Mouse (Mus musculus) ES-Bruce4 (cell line): ENCODE measurements around the gene Asic5. TPM values are rescaled to one million over a fixed set of nuclear protein-coding genes. Genes with fewer than 3 reads are reported as not detected.

ENCODE experiments used
- H3K27ac ChIP-seq: 2 replicates; pipeline ENCODE4 v1.5.1; 2012; ENCODE audit warnings: low read length, inconsistent platforms; ENCODE audit not compliant: insufficient read depth
- H3K27me3 ChIP-seq: 2 replicates; pipeline ENCODE4 v1.6.1; 2012; ENCODE audit warnings: mild to moderate bottlenecking, low read length, inconsistent platforms; ENCODE audit not compliant: control insufficient read depth, poor library complexity, insufficient read depth, severe bottlenecking
- H3K36me3 ChIP-seq: 2 replicates; pipeline ENCODE4 v1.6.1; 2012; ENCODE audit warnings: inconsistent platforms, mild to moderate bottlenecking, low read length, moderate library complexity; ENCODE audit not compliant: control insufficient read depth, poor library complexity, insufficient read depth, severe bottlenecking
- H3K4me1 ChIP-seq: one replicate; pipeline ENCODE4 v1.8.1; 2011; ENCODE audit warnings: low read length; ENCODE audit not compliant: control insufficient read depth, insufficient read depth
- H3K4me3 ChIP-seq: 2 replicates; pipeline ENCODE4 v1.5.1; 2011; ENCODE audit warnings: low read depth, mild to moderate bottlenecking, low read length
- H3K9ac ChIP-seq: 2 replicates; pipeline ENCODE4 v1.6.1; 2012; ENCODE audit warnings: low read depth, mild to moderate bottlenecking, inconsistent platforms; ENCODE audit not compliant: poor library complexity, severe bottlenecking
- H3K9me3 ChIP-seq: replicated peaks from 2 replicates; pipeline ENCODE4 v1.6.1; 2012; ENCODE audit warnings: mild to moderate bottlenecking, low read length, inconsistent platforms; ENCODE audit not compliant: control insufficient read depth, poor library complexity, insufficient read depth, severe bottlenecking
- CTCF ChIP-seq: IDR thresholded peaks from one replicate; pipeline ENCODE4 v1.8.1; 2011; ENCODE audit warnings: low read depth, low read length
- EP300 ChIP-seq: IDR thresholded peaks from 2 replicates; pipeline ENCODE4 v1.6.1; 2011; ENCODE audit warnings: low read depth, low read length; ENCODE audit not compliant: insufficient read depth
- POLR2A ChIP-seq: IDR thresholded peaks from one replicate; pipeline ENCODE4 v1.8.1; 2011; ENCODE audit warnings: low read length; ENCODE audit not compliant: insufficient read depth
- polyA plus RNA-seq: library from polyadenylated mRNA; stranded (reverse); fragments of >200 nt; gene quantifications from 2 replicates; pipeline ENCODE4 v1.2.4, GENCODE M21; 2011; ENCODE audit warnings: low read depth; ENCODE audit not compliant: missing spikeins, insufficient read depth, insufficient read length

The Asic5 gene
- polyA plus RNA-seq, 1 experiment, result not detected

- TF ChIP-seq CTCF, result no peak
- no peak for TF ChIP-seq POLR2A
- TF ChIP-seq EP300, result no peak
- no peaks in the 10 kb centered on the region for H3K4me1 ChIP-seq
- no peaks in the 10 kb centered on the region for H3K36me3 ChIP-seq
- H3K4me3 ChIP-seq, result no peak overlapping the region
- no peaks in the 10 kb centered on the region for H3K27me3 ChIP-seq
- H3K9me3 ChIP-seq, result no peaks in the 10 kb centered on the region
- H3K9ac ChIP-seq, result no peak overlapping the region
- H3K27ac ChIP-seq, result no peak overlapping the region
Measured at GRCm38 (mm10) chr3:82036262-82037044, 54.4 kb downstream of the Asic5 start.

GRCm38 (mm10) chr3:82043676-82044075, 61.6 kb downstream of the Asic5 start:
- H3K27ac ChIP-seq, result no peak overlapping the region
- TF ChIP-seq EP300, result no peak
- no peak for TF ChIP-seq POLR2A
- no peak for TF ChIP-seq CTCF
- no peaks in the 10 kb centered on the region for H3K4me1 ChIP-seq
- no peaks in the 10 kb centered on the region for H3K36me3 ChIP-seq
- H3K9me3 ChIP-seq, result no peaks in the 10 kb centered on the region
- H3K4me3 ChIP-seq, result no peak overlapping the region
- H3K27me3 ChIP-seq, result no peaks in the 10 kb centered on the region
- H3K9ac ChIP-seq, result no peak overlapping the region

GRCm38 (mm10) chr3:82044902-82045301, 62.8 kb downstream of the Asic5 start:
- H3K27me3 ChIP-seq, result no peaks in the 10 kb centered on the region
- no peaks in the 10 kb centered on the region for H3K9me3 ChIP-seq
- H3K36me3 ChIP-seq, result no peaks in the 10 kb centered on the region
- H3K4me1 ChIP-seq, result no peaks in the 10 kb centered on the region
- TF ChIP-seq EP300 (no peak), CTCF (no peak), POLR2A (no peak)
- H3K4me3 ChIP-seq, result no peak overlapping the region
- H3K27ac ChIP-seq, result no peak overlapping the region
- H3K9ac ChIP-seq, result no peak overlapping the region

- TF ChIP-seq POLR2A (no peak), EP300 (no peak), CTCF (no peak)
- H3K4me1 ChIP-seq, result no peaks in the 10 kb centered on the region
Measured at GRCm38 (mm10) chr3:82046087-82046486, 64.0 kb downstream of the Asic5 start.

GRCm38 (mm10) chr3:82047100-82047753, 65.1 kb downstream of the Asic5 start:
- no peaks in the 10 kb centered on the region for H3K4me1 ChIP-seq
- no peak overlapping the region for H3K27ac ChIP-seq
- H3K4me3 ChIP-seq, result no peak overlapping the region
- no peaks in the 10 kb centered on the region for H3K36me3 ChIP-seq
- H3K9ac ChIP-seq, result no peak overlapping the region
- no peaks in the 10 kb centered on the region for H3K9me3 ChIP-seq
- H3K27me3 ChIP-seq, result no peaks in the 10 kb centered on the region
- no peak for TF ChIP-seq EP300
- peak; percentile 30 for TF ChIP-seq CTCF
- no peak for TF ChIP-seq POLR2A

More at GRCm38 (mm10) chr3:82046087-82046486, 64.0 kb downstream of the Asic5 start:
- H3K9ac ChIP-seq, result no peak overlapping the region
- no peak overlapping the region for H3K27ac ChIP-seq
- no peaks in the 10 kb centered on the region for H3K27me3 ChIP-seq
- no peaks in the 10 kb centered on the region for H3K9me3 ChIP-seq
- H3K4me3 ChIP-seq, result no peak overlapping the region
- H3K36me3 ChIP-seq, result no peaks in the 10 kb centered on the region

GRCm38 (mm10) chr3:82048078-82048477, 66.0 kb downstream of the Asic5 start:
- H3K4me1 ChIP-seq, result no peaks in the 10 kb centered on the region
- H3K27me3 ChIP-seq, result no peaks in the 10 kb centered on the region
- H3K27ac ChIP-seq, result no peak overlapping the region
- H3K9me3 ChIP-seq, result no peaks in the 10 kb centered on the region
- TF ChIP-seq POLR2A (no peak), EP300 (no peak), CTCF (no peak)
- no peak overlapping the region for H3K4me3 ChIP-seq
- no peaks in the 10 kb centered on the region for H3K36me3 ChIP-seq
- H3K9ac ChIP-seq, result no peak overlapping the region
